Mouse (Mus musculus) adipocyte (in vitro differentiated cells): ENCODE measurements around the gene Atl3.
A peak's percentile ranks its signal among the peaks of the same experiment; 100 is the strongest.
"Not testable (repeated sequence)": the region's sequence is repeated elsewhere in the genome, so short reads cannot be mapped to it uniquely, and the experiment has no call there.

ENCODE experiments used
- DNase-seq: peaks from one replicate; pipeline ENCODE4 v3.0.0-alpha.2; 2016; ENCODE audit warnings: low spot score

Gene Atl3

DNA sequence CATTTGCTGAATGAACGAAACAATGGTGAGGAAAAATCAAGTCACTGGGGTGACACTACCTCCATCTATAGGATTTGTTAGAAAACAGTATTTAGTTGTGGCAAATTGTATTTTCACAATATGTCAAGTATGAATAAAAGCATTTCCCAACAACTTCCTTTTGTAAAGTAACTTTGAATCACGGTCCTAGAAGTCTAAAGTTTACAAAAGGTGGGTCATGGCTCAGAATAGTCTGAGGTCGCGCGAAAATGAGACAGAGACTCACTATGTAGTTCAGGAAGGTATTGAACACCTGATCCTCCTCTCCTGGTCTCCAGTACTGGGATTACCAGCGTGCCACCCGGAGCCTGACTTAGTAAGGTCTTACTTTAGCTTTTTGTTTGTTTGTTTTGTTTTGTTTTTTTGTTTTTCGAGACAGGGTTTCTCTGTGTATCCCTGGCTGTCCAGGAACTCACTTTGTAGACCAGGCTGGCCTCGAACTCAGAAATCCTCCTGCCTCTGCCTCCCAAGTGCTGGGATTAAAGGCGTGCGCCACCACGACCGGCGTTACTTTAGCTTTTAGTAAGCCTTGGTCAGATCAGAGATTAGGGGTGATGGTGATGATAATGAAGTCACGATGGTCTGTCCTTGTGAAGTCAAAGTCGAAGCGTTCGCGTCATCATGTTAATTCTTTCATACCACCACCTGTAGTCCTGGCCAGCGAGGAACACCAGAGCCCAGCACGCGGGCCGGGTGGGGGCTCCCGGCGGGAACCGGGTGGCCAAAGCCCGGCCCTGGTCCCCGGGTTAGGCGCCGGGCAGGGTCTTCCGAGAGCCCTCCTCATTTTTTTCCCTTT is at the start of gene Atl3:
Gene Atl3 (plus strand): TSS at position 689 of the 835 bp plus-strand sequence.
- DNase-seq, result no peak

DNA sequence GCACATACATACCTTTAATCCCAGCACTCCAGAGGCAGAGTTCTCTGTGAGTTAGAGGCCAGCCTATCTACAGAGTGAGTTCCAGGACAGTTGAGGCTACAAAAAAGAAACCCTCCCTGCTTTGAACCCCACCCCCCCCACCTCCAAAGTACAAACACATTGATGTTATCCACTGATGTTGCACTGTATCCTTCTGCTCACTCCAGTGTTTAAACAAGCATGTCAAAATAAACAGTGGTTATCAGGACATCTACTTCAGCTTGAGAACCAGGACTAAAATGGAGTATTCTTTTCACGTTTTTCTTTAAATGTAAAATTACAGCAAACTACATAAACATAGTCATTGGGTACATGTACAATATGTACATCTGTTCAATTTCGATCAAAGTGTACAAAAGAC is 48.7 kb upstream of the Atl3 start:
- no peak for DNase-seq

DNA sequence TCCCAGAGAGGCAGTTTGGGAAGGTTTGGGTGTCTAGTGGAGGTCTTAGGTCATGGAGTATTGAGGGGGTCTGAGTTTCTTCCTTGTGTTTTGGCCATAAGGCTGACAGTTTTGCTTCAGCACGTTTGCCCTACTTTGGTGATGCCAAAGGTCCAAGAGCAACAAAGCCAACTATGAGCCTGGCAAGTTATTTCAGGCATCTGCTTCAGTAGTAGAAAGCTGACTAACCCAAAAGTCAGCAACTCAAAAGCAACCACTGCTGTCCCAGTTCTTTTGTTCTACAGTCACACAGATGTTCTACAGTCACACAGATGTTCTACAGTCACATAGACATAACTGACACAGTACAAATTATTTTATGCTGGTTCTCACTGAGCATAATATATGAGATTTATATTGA is 48.2 kb upstream of the Atl3 start:
- DNase-seq, result peak; percentile 87

DNA sequence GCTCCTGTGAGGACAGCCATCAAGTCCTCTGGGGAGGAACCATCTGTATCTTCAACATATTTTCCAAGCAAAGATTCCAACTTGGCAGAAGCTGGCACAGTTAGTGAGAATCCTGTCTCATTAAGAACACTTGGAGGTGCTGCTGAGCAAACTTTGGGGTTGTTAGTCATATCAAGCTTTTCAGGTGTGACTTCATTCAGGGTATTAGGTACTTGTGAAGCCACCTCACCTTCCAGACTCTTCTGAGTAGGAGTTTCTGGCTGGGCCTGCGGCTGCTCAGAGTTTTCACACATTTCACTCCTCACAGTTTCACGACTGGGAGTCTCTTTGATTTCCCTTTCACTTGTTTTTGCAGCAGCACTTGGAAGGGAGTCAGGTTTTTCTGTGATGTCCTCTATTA is 37.0 kb upstream of the Atl3 start:
- DNase-seq, result peak; percentile 41

DNA sequence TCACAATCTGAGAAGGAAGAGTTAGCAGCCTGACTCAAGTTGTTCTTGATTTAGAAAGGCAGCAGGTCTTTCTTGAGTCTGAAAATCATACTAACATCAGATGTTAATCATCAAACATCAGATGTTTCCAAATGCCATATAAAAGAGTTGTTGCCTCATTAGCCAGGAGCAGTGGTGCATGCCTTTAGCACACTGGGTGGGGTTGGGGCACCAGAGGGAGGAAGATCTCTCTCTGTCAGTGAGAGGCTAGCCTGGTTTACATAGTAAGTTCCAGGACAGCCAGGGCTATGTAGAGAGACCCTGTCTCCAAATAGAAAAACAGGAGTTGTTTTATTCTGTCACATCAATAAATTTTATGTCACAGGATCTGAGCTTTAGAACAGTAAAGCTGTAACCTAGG is 34.9 kb upstream of the Atl3 start:
- no peak for DNase-seq

DNA sequence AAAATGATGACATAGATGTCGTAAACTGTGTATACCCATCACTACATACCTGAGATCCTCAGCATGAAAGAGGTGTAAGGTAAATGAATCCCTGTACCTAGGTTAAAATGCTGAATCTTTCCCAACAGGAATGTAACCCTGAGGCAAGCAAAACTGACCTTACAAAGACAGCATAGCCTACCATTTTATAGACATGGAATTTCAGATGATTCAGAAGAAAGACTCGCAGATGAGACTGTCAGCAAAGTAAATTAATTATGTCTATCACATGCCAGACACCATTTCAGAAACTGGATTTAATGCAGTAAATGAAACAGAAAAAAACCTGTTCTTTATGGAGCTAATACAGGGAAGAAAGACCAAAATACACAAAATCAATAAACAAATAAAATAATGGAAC is 34.5 kb upstream of the Atl3 start:
- no peak for DNase-seq

DNA sequence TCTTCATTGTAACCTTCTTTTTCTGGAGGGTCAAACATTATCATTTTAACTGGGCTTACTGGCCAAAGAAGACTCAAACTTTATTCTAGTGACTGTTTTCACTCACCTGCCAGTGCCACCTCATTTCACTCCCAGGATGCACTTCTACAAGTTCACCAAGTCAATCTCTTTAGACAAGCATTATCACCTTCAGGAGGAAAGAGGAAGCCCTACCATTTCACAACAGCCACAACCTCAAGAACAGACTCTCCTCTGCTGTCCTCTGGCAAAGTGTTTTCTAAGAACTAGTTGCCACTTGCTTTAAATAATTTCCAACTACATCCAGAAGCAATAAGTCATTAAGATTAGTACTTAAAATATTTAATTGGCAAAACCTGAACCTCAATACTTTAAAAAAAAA is 25.9 kb upstream of the Atl3 start:
- no peak for DNase-seq

DNA sequence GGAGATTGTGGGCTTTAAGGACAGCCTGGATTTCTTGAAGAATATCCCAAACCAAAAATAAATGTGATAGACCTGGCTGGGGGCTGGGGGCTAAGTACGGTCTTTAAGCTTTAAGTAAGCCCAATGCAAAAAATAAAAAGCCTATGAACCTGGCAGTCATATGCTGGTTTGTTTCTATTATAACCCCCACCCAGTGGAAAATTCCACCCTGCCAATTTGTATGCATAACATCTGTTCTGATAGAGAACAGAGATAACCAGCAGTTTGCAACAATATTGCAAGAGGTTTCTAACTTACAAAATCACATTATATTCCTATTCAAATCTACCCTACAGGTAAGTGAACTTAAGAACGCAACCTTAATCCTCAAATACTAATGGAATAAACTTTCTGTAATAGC is 23.2 kb upstream of the Atl3 start:
- no peak for DNase-seq

DNA sequence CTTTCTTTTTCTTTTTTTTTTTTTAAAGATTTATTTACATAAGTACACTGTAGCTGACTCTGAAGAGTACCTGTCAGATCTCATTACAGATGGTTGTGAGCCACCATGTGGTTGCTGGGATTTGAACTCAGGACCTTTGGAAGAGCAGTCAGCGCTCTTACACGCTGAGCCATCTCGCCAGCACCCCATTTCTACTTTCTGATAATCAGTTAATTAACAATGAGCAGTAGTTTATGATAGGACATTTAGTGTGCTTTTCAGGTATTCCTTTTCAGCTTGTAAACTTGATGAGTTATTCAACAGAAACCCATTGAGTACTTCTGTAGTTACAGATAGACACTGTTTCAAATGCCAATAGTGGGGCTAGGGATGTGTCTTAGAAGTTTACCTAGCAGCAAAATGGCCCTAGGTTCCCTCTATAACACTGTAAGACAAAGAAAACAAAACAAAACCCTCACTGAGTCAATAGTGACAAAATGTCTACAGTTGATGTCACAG is 14.0 kb upstream of the Atl3 start:
- DNase-seq, result no peak

DNA sequence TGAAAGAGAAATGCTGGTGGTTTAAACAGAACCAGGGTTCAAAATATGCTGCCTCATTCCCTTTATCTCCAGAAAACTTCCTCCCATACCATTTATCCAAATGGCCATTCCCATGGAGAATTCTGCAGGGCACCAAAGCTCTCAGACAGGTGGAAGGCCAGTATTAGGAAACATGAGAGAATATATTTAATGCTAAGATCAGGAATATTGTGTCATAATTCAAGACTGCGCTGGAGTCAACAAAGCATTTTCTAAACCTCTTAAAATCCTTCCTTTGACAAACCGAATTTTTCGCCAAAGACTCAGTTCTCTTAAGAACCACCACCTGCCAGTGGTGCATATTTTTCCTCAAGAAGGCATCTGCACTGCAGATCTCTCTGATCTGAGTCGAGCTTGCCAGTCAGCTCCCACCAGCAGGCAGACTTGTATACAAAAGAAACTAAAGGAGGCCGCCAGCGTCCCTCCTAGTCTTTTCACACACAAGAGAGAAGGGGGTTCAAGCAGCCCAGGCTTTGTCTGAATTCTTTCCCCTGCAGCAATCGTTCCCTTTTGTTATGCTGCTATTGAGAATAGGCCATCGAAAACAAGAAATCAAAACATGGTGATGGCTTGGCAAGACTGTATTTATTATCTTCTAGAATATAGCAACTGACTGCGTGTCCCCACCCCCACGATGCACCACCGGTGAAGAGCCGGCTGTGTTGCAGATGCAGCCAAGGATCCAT is 12.1 kb upstream of the Atl3 start:
- DNase-seq, result peak; percentile 55

DNA sequence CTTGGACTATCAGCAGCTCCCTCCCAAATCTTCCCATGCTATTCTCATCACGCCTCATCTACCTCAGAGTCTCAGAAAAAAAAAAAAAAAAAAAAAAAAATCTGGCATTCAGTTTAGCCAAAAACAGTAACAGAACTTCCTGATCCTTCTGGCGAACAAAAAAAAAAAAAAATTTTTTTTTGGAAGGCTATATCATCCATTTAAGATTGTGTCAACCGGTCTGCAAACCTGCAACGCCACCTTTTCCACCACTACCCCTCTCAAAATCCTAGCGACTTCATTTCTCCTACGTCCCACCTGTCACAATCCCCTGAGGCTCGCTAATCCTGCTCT is 11.6 kb upstream of the Atl3 start:
- no peak for DNase-seq

DNA sequence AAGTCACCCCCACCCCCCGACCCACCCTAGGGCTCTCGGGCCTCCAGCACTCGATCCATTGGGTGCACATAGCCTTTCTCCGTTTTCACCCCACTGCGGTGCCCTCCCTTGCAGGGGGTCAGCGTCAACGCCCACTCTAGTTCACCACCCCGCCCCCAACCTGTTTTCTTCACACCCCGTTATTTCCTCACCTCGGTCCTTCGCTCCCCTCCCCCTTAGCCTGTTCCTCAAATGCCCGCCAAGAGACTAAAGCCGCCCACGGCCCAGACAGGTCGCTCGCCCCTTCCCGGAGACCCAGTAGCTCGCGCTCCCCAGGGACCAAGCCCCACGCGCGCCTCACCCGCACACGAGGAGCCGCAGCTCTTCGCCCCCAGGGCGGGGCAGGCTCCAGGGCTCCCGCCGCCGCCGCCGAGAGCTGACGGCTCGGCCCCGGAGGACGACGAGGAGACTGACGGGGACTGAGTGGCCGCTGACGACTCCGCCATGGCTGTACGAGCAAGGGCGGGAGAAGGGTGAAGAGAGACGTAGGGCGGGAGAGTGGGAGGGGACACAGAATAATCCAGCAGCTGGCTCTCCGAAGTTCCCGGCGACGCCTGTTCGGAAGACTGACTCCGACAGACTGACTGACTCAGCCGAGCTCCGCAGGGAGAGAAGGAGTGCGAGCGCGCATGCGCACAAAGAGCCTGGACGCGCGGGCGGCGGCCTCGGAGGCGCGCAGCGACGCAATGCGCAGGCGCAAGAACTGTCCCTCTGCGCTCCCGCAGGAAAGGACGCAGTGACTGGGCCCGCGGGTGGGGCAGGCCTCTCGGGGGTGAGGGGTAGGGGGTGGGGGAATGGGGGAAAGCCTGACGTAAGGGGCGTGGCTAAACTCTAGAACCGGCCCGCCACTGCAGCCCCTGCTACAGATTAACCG is 11.0 kb upstream of the Atl3 start, which contains the start of gene Rtn3:
Gene Rtn3 (minus strand): TSS at position 683 of the 913 bp plus-strand sequence.
- DNase-seq, result peak; percentile 99

DNA sequence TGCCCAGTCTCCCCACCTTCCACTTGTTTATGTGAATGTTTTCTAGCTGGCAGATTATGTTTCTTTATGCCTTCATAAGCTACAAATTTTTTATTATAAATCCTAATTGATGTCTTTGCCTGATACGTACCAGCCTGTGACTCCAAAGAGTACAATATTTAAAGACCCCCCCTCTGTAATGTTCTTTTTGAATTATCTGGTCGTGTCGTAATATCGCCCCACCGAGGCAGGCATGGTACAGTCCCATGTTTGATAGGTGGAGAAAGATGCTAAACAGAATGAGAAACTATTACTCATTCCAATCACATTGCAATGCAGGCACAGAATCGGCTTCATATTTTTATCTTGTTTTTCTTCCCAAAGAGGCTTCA is 10.3 kb upstream of the Atl3 start:
- DNase-seq, result no peak

DNA sequence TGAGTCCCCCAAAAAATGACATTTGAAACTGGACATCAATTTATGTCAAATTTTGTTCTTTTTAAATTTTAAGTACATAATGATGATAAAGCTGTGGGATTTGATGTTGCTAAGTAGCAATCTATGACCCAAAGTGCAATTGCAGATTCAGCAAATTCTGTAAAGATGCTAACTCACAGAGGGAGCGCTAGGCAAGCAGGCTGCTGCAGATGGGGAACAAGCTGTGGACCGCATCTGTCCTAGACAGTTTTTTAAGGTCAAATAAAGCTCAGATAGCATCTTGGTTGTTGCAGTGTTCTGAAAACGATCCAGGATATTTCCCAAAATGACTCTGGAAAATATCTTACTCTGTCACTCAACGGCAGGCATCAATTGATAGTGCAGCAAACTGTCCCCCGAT is 9.8 kb upstream of the Atl3 start:
- DNase-seq, result no peak

DNA sequence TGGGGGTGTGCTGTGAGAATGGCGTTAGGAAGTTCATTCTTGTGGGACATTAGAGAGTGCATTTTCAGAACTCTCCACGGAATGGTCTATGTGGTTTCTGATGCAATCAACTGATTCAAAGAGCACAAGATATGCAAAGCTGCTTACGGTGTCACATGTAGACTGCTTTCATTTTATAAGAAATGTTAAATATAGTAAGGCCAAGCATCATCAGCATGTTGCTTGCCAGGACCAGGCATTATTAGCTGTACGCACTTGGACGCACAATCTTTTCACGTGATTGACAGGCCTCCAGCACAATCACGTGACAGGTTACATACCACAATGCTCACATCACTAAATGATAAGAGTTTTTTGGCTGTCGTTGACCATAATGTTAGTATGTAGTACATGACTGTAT is 6.2 kb upstream of the Atl3 start:
- DNase-seq, result no peak

DNA sequence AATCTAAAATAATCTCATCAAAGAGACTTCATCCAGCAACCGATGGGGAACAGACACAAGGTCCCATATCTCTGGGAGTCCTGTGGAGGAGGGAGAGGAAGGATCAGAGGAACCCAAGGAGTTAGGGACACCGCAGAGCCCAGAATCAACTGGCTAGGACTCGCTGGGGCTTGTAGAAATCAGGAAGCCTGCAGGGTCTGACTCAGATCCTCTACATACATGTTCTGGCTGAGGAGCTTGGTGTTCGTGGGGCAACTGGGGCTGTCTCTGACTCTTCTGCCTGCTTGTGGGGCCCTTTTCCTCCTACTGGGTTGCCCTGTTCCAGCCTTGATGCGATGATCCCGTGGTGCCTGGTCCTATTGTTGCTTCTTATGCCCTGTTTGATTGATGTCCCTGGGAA is 1.9 kb upstream of the Atl3 start:
- DNase-seq, result no peak

DNA sequence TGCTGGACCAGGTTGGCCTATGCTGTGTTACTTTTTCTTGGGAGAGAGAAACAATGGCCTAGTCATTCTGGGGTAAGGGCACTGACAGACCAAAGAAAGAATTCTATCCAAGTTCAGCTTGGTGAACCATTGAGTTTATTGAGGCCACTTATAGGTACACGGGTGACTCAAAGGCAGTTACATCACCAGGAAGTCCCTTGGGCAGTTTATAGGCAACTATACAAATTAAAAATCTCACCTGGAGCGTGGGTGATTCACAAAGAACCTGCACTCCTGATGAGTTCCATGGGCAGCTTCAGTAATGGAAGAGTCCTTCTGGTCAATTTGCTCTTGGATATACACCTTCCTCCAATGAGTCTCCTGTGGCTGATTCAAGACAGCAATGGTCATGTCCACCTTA is 1.2 kb upstream of the Atl3 start:
- DNase-seq, result no peak

DNA sequence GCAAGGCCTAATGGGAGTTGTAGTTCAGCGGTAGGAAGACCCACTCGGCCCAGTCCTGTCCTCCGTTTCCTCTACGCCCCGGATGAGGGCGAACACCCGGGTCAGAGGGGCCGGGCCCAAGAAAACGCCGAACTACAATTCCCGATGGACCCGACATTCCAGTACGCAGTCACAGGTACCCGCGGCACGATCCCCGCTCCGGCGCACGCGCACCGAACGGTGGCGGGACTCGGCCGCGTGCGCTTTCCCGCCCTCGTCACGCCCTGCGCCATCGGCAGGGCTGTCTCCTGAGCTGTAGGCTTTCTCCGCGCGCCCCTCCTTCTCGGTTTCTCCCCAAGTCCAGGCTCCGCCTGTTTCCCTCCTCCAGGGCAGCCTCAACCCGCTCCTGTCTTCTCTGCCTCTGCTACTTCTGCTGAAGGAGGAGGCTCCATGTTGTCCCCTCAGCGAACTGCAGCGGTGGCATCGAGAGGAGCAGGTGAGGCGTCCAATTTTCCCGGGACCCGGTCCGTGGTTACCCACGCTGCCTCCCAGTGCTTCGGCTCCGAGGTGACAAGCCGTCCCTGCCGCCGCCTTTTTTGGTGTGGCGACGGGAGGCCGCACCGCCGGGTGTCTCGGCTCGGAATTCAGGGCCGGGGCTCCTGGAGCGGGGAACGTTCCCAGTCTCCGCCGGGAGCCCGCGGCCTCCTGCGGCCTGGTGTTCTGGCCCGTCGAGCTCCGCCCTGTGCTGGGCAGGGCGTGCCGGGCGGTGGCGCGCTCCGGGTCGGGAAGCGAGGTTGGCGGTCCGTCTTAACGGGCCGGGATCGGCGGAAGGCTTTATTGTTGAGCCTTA is 561 bp downstream of the Atl3 start:
- DNase-seq, result peak; percentile 97

DNA sequence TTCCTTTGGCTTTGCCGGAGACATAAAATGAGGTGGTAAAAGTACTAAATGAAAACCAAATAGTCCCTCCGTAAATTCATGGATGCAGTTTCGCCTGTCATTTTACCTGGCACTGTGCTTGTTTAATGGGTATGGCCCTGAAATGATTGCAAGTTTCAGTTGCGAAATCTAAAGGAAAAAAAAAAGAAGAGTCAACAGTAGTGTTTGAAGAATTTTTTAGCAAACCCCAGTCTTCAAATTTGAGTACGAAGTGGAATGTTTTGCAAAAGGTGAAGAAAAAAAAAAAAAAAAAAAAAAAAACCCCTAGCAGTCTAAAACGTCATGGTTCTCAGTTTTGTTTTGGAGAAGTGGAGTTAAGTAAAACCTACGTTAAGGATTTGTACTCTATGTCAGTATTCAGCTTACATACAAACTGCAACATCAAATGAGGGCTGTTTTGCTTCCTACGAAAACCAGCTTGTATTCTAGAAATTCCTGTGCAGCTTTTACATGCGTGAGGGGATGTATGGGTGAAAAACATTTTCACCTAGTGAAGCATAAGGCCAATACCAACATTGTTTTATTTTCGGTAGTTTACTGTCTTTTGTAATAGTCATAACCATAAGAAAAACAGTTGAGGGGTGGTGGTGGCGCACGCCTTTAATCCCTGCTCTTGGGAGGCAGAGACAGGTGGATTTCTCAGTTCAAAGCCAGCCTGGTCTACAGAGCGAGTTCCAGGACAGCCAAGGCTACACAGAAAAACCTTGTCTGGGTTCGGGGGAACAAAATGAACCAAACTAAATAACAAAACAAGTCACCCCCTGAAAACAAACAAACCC is 1.6 kb downstream of the Atl3 start:
- peak; percentile 71 for DNase-seq

DNA sequence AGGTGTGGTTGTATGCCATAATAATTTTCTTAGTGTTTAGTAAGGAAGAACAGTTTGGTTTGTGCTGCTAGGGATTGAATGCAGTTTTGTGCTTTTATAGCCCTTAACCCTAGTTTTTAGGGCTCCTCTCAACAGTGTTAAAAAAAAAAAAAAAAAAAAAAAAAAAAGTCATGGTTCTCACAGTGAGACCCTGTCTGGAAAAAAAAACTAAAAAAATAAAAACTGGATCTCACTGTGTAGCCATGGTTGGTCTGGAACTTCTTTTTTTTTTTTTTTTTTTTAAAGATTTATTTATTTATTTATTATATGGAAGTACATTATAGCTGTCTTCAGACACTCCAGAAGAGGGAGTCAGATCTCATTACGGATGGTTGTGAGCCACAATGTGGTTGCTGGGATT is 2.2 kb downstream of the Atl3 start:
- DNase-seq, result not testable (repeated sequence)

DNA sequence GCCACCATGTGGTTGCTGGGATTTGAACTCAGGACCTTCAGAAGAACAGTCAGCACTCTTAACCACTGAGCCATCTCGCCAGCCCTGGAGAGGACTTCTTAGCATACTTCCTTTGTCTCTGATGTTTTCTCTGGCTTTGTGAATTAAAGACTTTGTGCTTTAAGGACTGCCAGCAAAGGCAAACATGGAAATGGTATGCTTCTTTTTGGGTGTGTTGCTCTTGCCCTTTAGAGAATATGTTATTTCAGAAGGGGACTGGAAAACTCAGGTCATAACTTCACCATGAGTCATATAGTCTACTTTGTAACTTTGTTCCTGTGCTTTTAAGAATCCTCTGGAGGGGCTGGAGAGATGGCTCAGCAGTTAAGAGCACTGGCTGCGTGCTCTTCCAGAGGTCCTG is 5.0 kb downstream of the Atl3 start:
- DNase-seq, result no peak
